Mouse (Mus musculus): ENCODE results near the gene Gpd2.

GRCm38 (mm10) chr2:57414550-57415160 lies 177.2 kb downstream of the Gpd2 start:
- no peak for TF ChIP-seq SMC3 (IDR thresholded peaks at IDR 0.05; ENCODE audit: low read depth, low read length)
- no peak for TF ChIP-seq HCFC1 (IDR thresholded peaks at IDR 0.05; ENCODE audit: low read depth, low read length)
- no peak for TF ChIP-seq CHD1 (IDR thresholded peaks at IDR 0.05; ENCODE audit: low read depth, low read length)
- no peak for TF ChIP-seq MAFK (IDR thresholded peaks at IDR 0.05; ENCODE audit: insufficient replicate concordance, low read length)
- no peak for TF ChIP-seq POLR2A (IDR thresholded peaks at IDR 0.05; ENCODE audit: low read depth, low read length)
- TF ChIP-seq CTCF (conservative IDR thresholded peaks at IDR 0.05 in 1 of 2, IDR thresholded peaks at IDR 0.05 in 1 of 2; ENCODE audit: low read depth in 2 of 2, low read length in 2 of 2) = no peak
- TF ChIP-seq ZC3H11A (IDR thresholded peaks at IDR 0.05; ENCODE audit: low read depth, low read length) = no peak
